Comparison of ENCODE assay signal across 10 mouse cellular contexts in genomic region chr2:28535263-28535540, GRCm38 (mm10). TPM values are rescaled to one million over a fixed set of nuclear protein-coding genes. Genes with fewer than 3 reads are reported as not detected.
DNase-seq lines count a peak whose midpoint lies in the region; ATAC-seq and TF ChIP-seq lines count a peak whose summit lies in the region.
"Had no signal": no experiment of that assay in that cellular context is flagged by ENCODE, and none has a peak within 500 bp of the region (broad histone marks: within the 10 kb centered on the region; RNA-seq: fewer than 3 reads in every experiment).

No protein-coding gene starts in this region.

- peak overlapping the region; percentile 8 to 70; a peak in 1 of 4 replicates for H3K4me3 ChIP-seq in heart, embryonic 14.5 days (ENCODE audit: control insufficient read depth in 1 of 2, insufficient read depth in 1 of 2, low read depth in 1 of 2, low read length in 2 of 2)
- no peak overlapping the region for H3K4me3 ChIP-seq in liver, postnatal 0 days (ENCODE audit: low read depth, low read length)

- peak overlapping the region; percentile 89 for H3K4me2 ChIP-seq in heart, embryonic 14.5 days (ENCODE audit: low read length)
- H3K4me2 ChIP-seq in liver, postnatal 0 days (ENCODE audit: low read depth, low read length) = no peak overlapping the region

- no peak for TF ChIP-seq EP300 in liver, postnatal 0 days (IDR thresholded peaks at IDR 0.05; ENCODE audit: low read depth)

- no peaks in the 10 kb centered on the region for H3K9me3 ChIP-seq in heart, embryonic 14.5 days (ENCODE audit: control insufficient read depth, low read length)
- H3K9me3 ChIP-seq in liver, postnatal 0 days (ENCODE audit: low read length) = no peaks in the 10 kb centered on the region

- DNase-seq in embryo, embryonic 10.5 days (ENCODE audit: low spot score) = peak; percentile 60
- DNase-seq in embryo, embryonic 10 days (ENCODE audit: low spot score) = no peak
- DNase-seq in brain, adult 2 months (ENCODE audit: low read depth, low spot score) = peak; percentile 94
- no peak for DNase-seq in liver, postnatal 0 days
- DNase-seq in ovary, adult 18-20 months (ENCODE audit: low spot score) = no peak
- no peak for DNase-seq in adrenal gland, adult 8-10 months
- DNase-seq in thymus, postnatal 0 days (ENCODE audit: low spot score) = no peak
- DNase-seq: B cell, adult 2 months had no signal

- H3K27ac ChIP-seq in heart, embryonic 14.5 days (replicated peaks in 1 of 2; ENCODE audit: control insufficient read depth in 1 of 2, insufficient read depth in 1 of 2, low read depth in 2 of 2, low read length in 2 of 2) = peak overlapping the region; percentile 84 to 91
- H3K27ac ChIP-seq in liver, postnatal 0 days (ENCODE audit: low read depth) = peak overlapping the region; percentile 29; the same call in 1 of the 2 replicates

- no peaks in the 10 kb centered on the region for H3K27me3 ChIP-seq in heart, embryonic 14.5 days (ENCODE audit: control insufficient read depth, insufficient read depth, low read length)
- H3K27me3 ChIP-seq in liver, postnatal 0 days (ENCODE audit: insufficient read depth, low read length) = 0 out of 2 replicates have a peak, but pooled peaks cover 4% of the 10 kb centered on the region

- H3K4me1 ChIP-seq in heart, embryonic 14.5 days (ENCODE audit: control insufficient read depth in 2 of 2, insufficient read depth in 2 of 2, low read length in 2 of 2) = peaks cover 51 to 76% of the 10 kb centered on the region in 2 experiments
- H3K4me1 ChIP-seq in liver, postnatal 0 days (ENCODE audit: insufficient read depth) = peaks cover 27% of the 10 kb centered on the region

- no peak for TF ChIP-seq CTCF in liver, postnatal 0 days (IDR thresholded peaks at IDR 0.05; ENCODE audit: low read depth)

- no peak for ATAC-seq in heart, embryonic 14.5 days (ENCODE audit: insufficient number of reproducible peaks, insufficient read depth, low FRiP score, low read depth)
- no peak for ATAC-seq in liver, postnatal 0 days

- WGBS in heart, embryonic 14.5 days = 49% methylated on average over 4 of the region's 4 CpGs
- 59% methylated on average over 4 of the region's 4 CpGs for WGBS in liver, postnatal 0 days (ENCODE audit: insufficient replicate concordance)

- no peaks in the 10 kb centered on the region for H3K36me3 ChIP-seq in heart, embryonic 14.5 days (ENCODE audit: control insufficient read depth, insufficient read depth, low read length)
- no peaks in the 10 kb centered on the region for H3K36me3 ChIP-seq in liver, postnatal 0 days (replicated peaks; ENCODE audit: insufficient read depth, low read length)

- peak overlapping the region; percentile 86; the same call in 1 of the 2 replicates for H3K9ac ChIP-seq in heart, embryonic 14.5 days (ENCODE audit: low read length)
- no peak overlapping the region for H3K9ac ChIP-seq in liver, postnatal 0 days (replicated peaks)

RNA-seq across cellular contexts. Expression of gene Ralgds, which starts 22.3 kb away (rescaled TPM):
- polyA plus RNA-seq in heart, embryonic 14.5 days (2014; fragmentation: Nextera tagmentation; extraction: Ambion mirVana) = 20.1 and 21.1 TPM in 2 replicates
- 1.8 TPM in 2 replicates for polyA plus RNA-seq in liver, postnatal 0 days (2015; fragmentation: Nextera tagmentation; extraction: Ambion mirVana)
- 10 to 100 TPM; 33.3 to 51.0 (median 38.6) TPM for total RNA-seq in adrenal gland, adult 8-10 months (2022)
- 13.3 and 15.7 TPM in 2 replicates for polyA plus RNA-seq in thymus, postnatal 0 days (2015; fragmentation: Nextera tagmentation; extraction: Ambion mirVana)

RNA-seq across cellular contexts. Expression of gene Cel, which starts 28.0 kb away (rescaled TPM):
- not detected in 2 replicates for polyA plus RNA-seq in heart, embryonic 14.5 days (2014; fragmentation: Nextera tagmentation; extraction: Ambion mirVana)
- polyA plus RNA-seq in liver, postnatal 0 days (2015; fragmentation: Nextera tagmentation; extraction: Ambion mirVana) = 4.7 TPM in 1 of 2 replicates, not detected in the other
- total RNA-seq in adrenal gland, adult 8-10 months (2022) = not detected
- 0.44 and 0.50 TPM in 2 replicates for polyA plus RNA-seq in thymus, postnatal 0 days (2015; fragmentation: Nextera tagmentation; extraction: Ambion mirVana)
- total RNA-seq: megakaryocyte progenitor cell, adult 5-6 weeks had no signal

RNA-seq across cellular contexts. Expression of gene Gm10134, which starts 29.3 kb away (rescaled TPM):
- polyA plus RNA-seq in heart, embryonic 14.5 days (2014; fragmentation: Nextera tagmentation; extraction: Ambion mirVana) = 0.86 and 1.1 TPM in 2 replicates
- polyA plus RNA-seq in liver, postnatal 0 days (2015; fragmentation: Nextera tagmentation; extraction: Ambion mirVana) = 1.5 and 1.9 TPM in 2 replicates
- 1 to 10 TPM; 3.0 to 5.1 (median 4.7) TPM for total RNA-seq in adrenal gland, adult 8-10 months (2022)
- 2.6 and 3.6 TPM in 2 replicates for polyA plus RNA-seq in thymus, postnatal 0 days (2015; fragmentation: Nextera tagmentation; extraction: Ambion mirVana)
- total RNA-seq: megakaryocyte progenitor cell, adult 5-6 weeks had no signal

RNA-seq across cellular contexts. Expression of gene Gbgt1, which starts 38.5 kb away (rescaled TPM):
- polyA plus RNA-seq in heart, embryonic 14.5 days (2014; fragmentation: Nextera tagmentation; extraction: Ambion mirVana) = not detected in 2 replicates
- polyA plus RNA-seq in liver, postnatal 0 days (2015; fragmentation: Nextera tagmentation; extraction: Ambion mirVana) = 0.56 and 0.64 TPM in 2 replicates
- 10 to 100 TPM in 1 of 4 experiments, 1 to 10 TPM in 3; 4.8 to 12.6 (median 6.7) TPM for total RNA-seq in adrenal gland, adult 8-10 months (2022)
- 0.35 and 0.88 TPM in 2 replicates for polyA plus RNA-seq in thymus, postnatal 0 days (2015; fragmentation: Nextera tagmentation; extraction: Ambion mirVana)
- total RNA-seq: megakaryocyte progenitor cell, adult 5-6 weeks had no signal

RNA-seq across cellular contexts. Expression of gene Gtf3c5, which starts 48.3 kb away (rescaled TPM):
- polyA plus RNA-seq in heart, embryonic 14.5 days (2014; fragmentation: Nextera tagmentation; extraction: Ambion mirVana) = 20.0 and 20.7 TPM in 2 replicates
- 4.5 and 5.8 TPM in 2 replicates for polyA plus RNA-seq in liver, postnatal 0 days (2015; fragmentation: Nextera tagmentation; extraction: Ambion mirVana)
- 10 to 100 TPM; 21.4 to 26.3 (median 23.4) TPM for total RNA-seq in adrenal gland, adult 8-10 months (2022)
- polyA plus RNA-seq in thymus, postnatal 0 days (2015; fragmentation: Nextera tagmentation; extraction: Ambion mirVana) = 18.8 and 20.7 TPM in 2 replicates

Comparison
In these comparisons a context has a peak if more than half of its experiments do, and no peak if none do; other contexts are left out.
1. DNase-seq: peak in embryo, embryonic 10.5 days (single experiment) and brain, adult 2 months (single experiment); none in embryo, embryonic 10 days (single experiment), liver, postnatal 0 days (single experiment), ovary, adult 18-20 months (single experiment), adrenal gland, adult 8-10 months (single experiment) and thymus, postnatal 0 days (single experiment).